Mouse (Mus musculus): ENCODE results near the gene Tiprl. TPM values are rescaled to one million over a fixed set of nuclear protein-coding genes. Genes with fewer than 3 reads are reported as not detected.

Gene Tiprl
- total and polyA plus RNA-seq, 3 experiments, result 36.1 to 82.2 (median 45.7) TPM

DNA sequence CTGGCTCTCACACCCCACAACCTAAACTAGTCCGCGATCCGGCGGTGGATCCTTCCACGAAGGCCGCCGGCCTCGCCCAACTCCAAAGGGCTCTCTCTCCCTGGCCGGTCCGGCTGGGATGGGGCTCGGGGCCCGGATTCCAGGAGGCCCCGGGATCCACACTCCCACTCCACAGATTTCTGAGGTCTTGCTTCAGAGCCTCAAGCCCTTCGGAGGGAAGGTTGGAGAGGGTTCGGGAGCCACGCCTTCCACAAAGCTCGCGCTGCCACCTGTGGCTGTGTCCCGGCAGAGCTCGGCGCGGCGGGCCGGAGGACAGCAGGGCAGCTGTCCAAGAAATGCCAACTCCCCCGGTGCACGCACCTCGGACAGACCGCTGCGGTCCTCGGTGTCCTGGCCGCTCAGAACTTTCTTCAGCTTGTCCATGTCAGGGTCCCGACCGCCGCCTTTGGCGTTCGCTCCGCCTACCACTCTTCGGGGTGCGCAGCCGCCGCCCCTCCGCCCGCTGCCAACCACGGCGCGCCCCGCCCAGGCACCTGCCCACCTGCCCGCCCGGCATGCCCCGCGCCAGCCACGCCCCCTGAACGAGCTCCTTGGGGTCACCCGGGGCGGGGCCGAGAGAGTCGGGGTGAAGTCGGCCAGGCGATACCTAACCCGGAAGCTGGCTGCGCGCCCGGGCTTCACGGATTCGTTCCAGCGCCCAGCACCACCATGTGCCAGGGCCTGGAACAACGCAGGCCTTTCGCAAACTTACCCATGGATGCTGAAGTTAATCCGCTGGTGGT is 42.7 kb downstream of the Tiprl start, which contains the start of gene Sft2d2 (continued):
- TF ChIP-seq NELFE (IDR thresholded peaks at IDR 0.05; ENCODE audit: low read depth, low read length), result peak; percentile 82
- TF ChIP-seq JUN (IDR thresholded peaks at IDR 0.05; ENCODE audit: insufficient read depth, low read depth, low read length), result no peak
- TF ChIP-seq TBP (conservative IDR thresholded peaks at IDR 0.05; ENCODE audit: low read depth, low read length), result 0 out of 2 replicates have a peak, but pooled peaks have one; percentile 26
- peak; percentile 82 for TF ChIP-seq MYC (IDR thresholded peaks at IDR 0.05; ENCODE audit: low read depth, low read length)
- TF ChIP-seq RAD21 (IDR thresholded peaks at IDR 0.05; ENCODE audit: low read depth, low read length), result peak; percentile 28
- no peak for TF ChIP-seq ZC3H11A (IDR thresholded peaks at IDR 0.05; ENCODE audit: low read depth, low read length)
- peak; percentile 11; the same call in 1 of the 2 replicates for TF ChIP-seq ZNF384 (IDR thresholded peaks at IDR 0.05; ENCODE audit: low read depth, low read length)
- peak; percentile 72 for TF ChIP-seq HCFC1 (IDR thresholded peaks at IDR 0.05; ENCODE audit: low read depth, low read length)
- peak; percentile 30; the same call in 1 of the 2 replicates for TF ChIP-seq ETS1 (conservative IDR thresholded peaks at IDR 0.05; ENCODE audit: low read depth, low read length)
- TF ChIP-seq MAFK (IDR thresholded peaks at IDR 0.05; ENCODE audit: insufficient replicate concordance, low read length), result no peak
- TF ChIP-seq MAX (IDR thresholded peaks at IDR 0.05; ENCODE audit: low read length), result peak; percentile 85
- TF ChIP-seq MAZ (IDR thresholded peaks at IDR 0.05; ENCODE audit: low read depth, low read length), result peak; percentile 66; the same call in 1 of the 2 replicates
- no peak for TF ChIP-seq CHD1 (IDR thresholded peaks at IDR 0.05; ENCODE audit: low read depth, low read length)
- no peak for TF ChIP-seq JUND (conservative IDR thresholded peaks at IDR 0.05; ENCODE audit: low read depth, low read length)
- TF ChIP-seq TCF12 (IDR thresholded peaks at IDR 0.05; ENCODE audit: low read depth, low read length), result peak; percentile 84
- TF ChIP-seq ELF1 (IDR thresholded peaks at IDR 0.05; ENCODE audit: low read depth, low read length), result peak; percentile 98
- TF ChIP-seq ZMIZ1 (IDR thresholded peaks at IDR 0.05; ENCODE audit: low read depth, low read length), result peak; percentile 80
- TF ChIP-seq POLR2AphosphoS2 (IDR thresholded peaks at IDR 0.05; ENCODE audit: low read depth, low read length), result no peak
- TF ChIP-seq MXI1 (IDR thresholded peaks at IDR 0.05; ENCODE audit: low read depth, low read length), result peak; percentile 89
- TF ChIP-seq MEF2A (IDR thresholded peaks at IDR 0.05; ENCODE audit: borderline replicate concordance, low read depth, low read length), result peak; percentile 54; the same call in 1 of the 2 replicates
- peak in 1 of 2 experiments; percentile 41; a peak in 2 of 4 replicates for TF ChIP-seq CTCF (conservative IDR thresholded peaks at IDR 0.05 in 1 of 2, IDR thresholded peaks at IDR 0.05 in 1 of 2; ENCODE audit: low read depth in 2 of 2, low read length in 2 of 2)
- TF ChIP-seq USF2 (conservative IDR thresholded peaks at IDR 0.05; ENCODE audit: low read depth, low read length), result no peak
- 0 out of 2 replicates have a peak, but pooled peaks have one; percentile 52 for TF ChIP-seq UBTF (IDR thresholded peaks at IDR 0.05; ENCODE audit: low read depth, low read length)

DNA sequence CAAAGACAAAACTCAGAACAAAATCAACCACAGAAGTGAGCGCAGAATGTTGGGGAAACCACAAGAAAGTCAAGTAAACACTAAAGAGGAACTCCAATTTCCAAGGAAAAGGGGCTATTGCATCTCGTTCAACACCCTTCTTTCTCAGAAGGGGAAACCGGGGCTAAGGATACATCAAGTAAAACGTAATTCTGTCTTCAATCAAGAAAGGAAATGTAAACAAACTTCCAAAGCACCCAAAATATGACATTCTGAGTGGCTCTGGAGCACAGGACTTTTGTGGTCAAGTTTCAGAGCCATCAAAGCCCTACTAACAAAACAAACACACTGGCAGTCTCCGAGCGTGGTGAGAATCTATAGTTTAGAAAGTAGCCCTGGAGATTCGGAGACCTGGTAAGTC is 43.4 kb downstream of the Tiprl start:
- peak overlapping the region; percentile 85 for H3K4me2 ChIP-seq (ENCODE audit: insufficient read depth, low read depth, poor library complexity, severe bottlenecking)
- dilution Hi-C loops (cut with MboI; ENCODE audit: extremely low pct_ligation_motif_present, extremely low pct_unique_long_range_greater_than_20kb, low sequenced_read_pairs), result no loop called here

More for the DNA sequence above, 43.4 kb downstream of the Tiprl start:
- H3K9ac ChIP-seq (ENCODE audit: insufficient read depth, low read depth), result peak overlapping the region; percentile 93
- H3K4me3 ChIP-seq (replicated peaks in 1 of 3; ENCODE audit: low read depth in 2 of 3, low read length in 2 of 3, poor library complexity in 1 of 3), result peak overlapping the region; percentile 73 to 92 (median 79)
- peak overlapping the region; percentile 58 for H3K27ac ChIP-seq (ENCODE audit: insufficient read depth, low read depth)
- H3K36me3 ChIP-seq (replicated peaks in 1 of 2; ENCODE audit: control insufficient read depth in 1 of 2, insufficient read depth in 1 of 2, low read length in 1 of 2), result peaks cover 2 to 16% of the 10 kb centered on the region in 2 experiments
- peaks cover 28 to 47% of the 10 kb centered on the region in 2 experiments for H3K4me1 ChIP-seq (ENCODE audit: control insufficient read depth in 1 of 2, insufficient read depth in 2 of 2)
- H3K9me3 ChIP-seq (replicated peaks; ENCODE audit: low read length), result no peaks in the 10 kb centered on the region
- peaks cover 39% of the 10 kb centered on the region for H3K79me2 ChIP-seq (replicated peaks; ENCODE audit: control insufficient read depth, extremely low read depth, insufficient read depth, poor library complexity, severe bottlenecking)
- in situ Hi-C loops (cut with MboI; ENCODE audit: low pct_ligation_motif_present, low pct_unique_long_range_greater_than_20kb, low sequenced_read_pairs), result no loop called here
- no peaks in the 10 kb centered on the region for H3K27me3 ChIP-seq (replicated peaks)
- no peak for DNase-seq (ENCODE audit: extremely low read depth)
- TF ChIP-seq IRF4 (IDR thresholded peaks at IDR 0.05; ENCODE audit: low read depth, low read length), result no peak
- TF ChIP-seq TBP (conservative IDR thresholded peaks at IDR 0.05; ENCODE audit: low read depth, low read length), result no peak

All from CH12.LX (cell line).